Comparison of ENCODE assay signal across 8 mouse cellular contexts in genomic region chr13:112259398-112259797, GRCm38 (mm10). TPM values are rescaled to one million over a fixed set of nuclear protein-coding genes. Genes with fewer than 3 reads are reported as not detected.
A peak's percentile ranks its signal among the peaks of the same experiment; 100 is the strongest.
DNase-seq lines count a peak whose midpoint lies in the region; ATAC-seq and TF ChIP-seq lines count a peak whose summit lies in the region.

No protein-coding gene starts in this region.

- ATAC-seq in midbrain, embryonic 15.5 days (replicated peaks) = peak; percentile 95

- H3K36me3 ChIP-seq in heart, embryonic 10.5 days = no peaks in the 10 kb centered on the region
- H3K36me3 ChIP-seq in kidney, adult 2 months (ENCODE audit: control insufficient read depth, insufficient read depth, low read length) = no peaks in the 10 kb centered on the region
- no peaks in the 10 kb centered on the region for H3K36me3 ChIP-seq in limb, embryonic 10.5 days
- no peaks in the 10 kb centered on the region for H3K36me3 ChIP-seq in midbrain, embryonic 15.5 days (replicated peaks)

- WGBS in heart, embryonic 10.5 days = 44% methylated on average over 2 of the region's 2 CpGs
- 35% methylated on average over 2 of the region's 2 CpGs for WGBS in kidney, adult 2 months
- 61% methylated on average over 2 of the region's 2 CpGs for WGBS in limb, embryonic 10.5 days
- WGBS in midbrain, embryonic 15.5 days = 56% methylated on average over 2 of the region's 2 CpGs

- H3K27me3 ChIP-seq in heart, embryonic 10.5 days (ENCODE audit: insufficient read depth, poor library complexity, severe bottlenecking) = no peaks in the 10 kb centered on the region
- no peaks in the 10 kb centered on the region for H3K27me3 ChIP-seq in kidney, adult 2 months (replicated peaks; ENCODE audit: control insufficient read depth, insufficient read depth, low read length)
- H3K27me3 ChIP-seq in limb, embryonic 10.5 days (ENCODE audit: low read depth, poor library complexity, severe bottlenecking) = no peaks in the 10 kb centered on the region
- H3K27me3 ChIP-seq in midbrain, embryonic 15.5 days (replicated peaks) = no peaks in the 10 kb centered on the region

- H3K9me3 ChIP-seq in heart, embryonic 10.5 days = no peaks in the 10 kb centered on the region
- no peaks in the 10 kb centered on the region for H3K9me3 ChIP-seq in limb, embryonic 10.5 days (replicated peaks)
- no peaks in the 10 kb centered on the region for H3K9me3 ChIP-seq in midbrain, embryonic 15.5 days

- H3K4me2 ChIP-seq in midbrain, embryonic 15.5 days = no peak overlapping the region

- no peak overlapping the region for H3K4me3 ChIP-seq in heart, embryonic 10.5 days
- H3K4me3 ChIP-seq in kidney, adult 2 months (ENCODE audit: insufficient read depth, low read depth, low read length) = no peak overlapping the region
- H3K4me3 ChIP-seq in limb, embryonic 10.5 days = no peak overlapping the region
- H3K4me3 ChIP-seq in midbrain, embryonic 15.5 days = no peak overlapping the region

- DNase-seq in heart, adult 11 months = peak; percentile 92
- DNase-seq in heart, embryonic 10.5 days (ENCODE audit: low spot score) = no peak
- DNase-seq in embryo, embryonic 10.5 days (ENCODE audit: low spot score) = peak; percentile 83
- peak; percentile 31 for DNase-seq in gastrocnemius, postnatal 25 days
- DNase-seq in kidney, adult 2 months = peak; percentile 79
- DNase-seq in limb, embryonic 10.5 days (ENCODE audit: low spot score) = peak; percentile 62
- DNase-seq in spleen, adult 18-20 months = peak; percentile 50 to 70

- H3K27ac ChIP-seq in heart, embryonic 10.5 days = no peak overlapping the region
- H3K27ac ChIP-seq in kidney, adult 2 months (ENCODE audit: insufficient read depth, low read depth, low read length) = no peak overlapping the region
- H3K27ac ChIP-seq in limb, embryonic 10.5 days = no peak overlapping the region
- no peak overlapping the region for H3K27ac ChIP-seq in midbrain, embryonic 15.5 days

- TF ChIP-seq POLR2A in kidney, adult 2 months (IDR thresholded peaks at IDR 0.05; ENCODE audit: low read depth, low read length) = no peak

- no peak overlapping the region for H3K9ac ChIP-seq in midbrain, embryonic 15.5 days

- peaks cover 4% of the 10 kb centered on the region for H3K4me1 ChIP-seq in heart, embryonic 10.5 days
- H3K4me1 ChIP-seq in kidney, adult 2 months (ENCODE audit: control insufficient read depth, insufficient read depth, low read length) = no peaks in the 10 kb centered on the region
- H3K4me1 ChIP-seq in limb, embryonic 10.5 days = peaks cover 4% of the 10 kb centered on the region; the same call in 1 of the 2 replicates
- H3K4me1 ChIP-seq in midbrain, embryonic 15.5 days = no peaks in the 10 kb centered on the region

- peak; percentile 97 for TF ChIP-seq CTCF in kidney, adult 2 months (conservative IDR thresholded peaks at IDR 0.05; ENCODE audit: insufficient read depth, insufficient read length, low read depth, low read length)

RNA-seq across cellular contexts. Expression of gene Ankrd55, which starts 28.9 kb away (rescaled TPM):
- polyA plus RNA-seq in heart, embryonic 10.5 days (2016; fragmentation: Nextera tagmentation; extraction: Ambion mirVana) = 0.30 TPM in 1 of 2 replicates, not detected in the other
- total RNA-seq in gastrocnemius, postnatal 25 days (2021) = not detected
- 0.08 TPM in 2 replicates for polyA plus RNA-seq in kidney, adult 2 months (2012; rRNA removed)
- 0.23 and 0.46 TPM in 2 replicates for polyA plus RNA-seq in limb, embryonic 10.5 days (2016; fragmentation: Nextera tagmentation; extraction: Ambion mirVana)
- polyA plus RNA-seq in midbrain, embryonic 15.5 days (2015; fragmentation: Nextera tagmentation; extraction: Ambion mirVana) = 7.3 and 8.9 TPM in 2 replicates
